Mouse (Mus musculus): ENCODE results near the gene Hectd4. TPM values are rescaled to one million over a fixed set of nuclear protein-coding genes. Genes with fewer than 3 reads are reported as not detected.
"Not testable (repeated sequence)": the region's sequence is repeated elsewhere in the genome, so short reads cannot be mapped to it uniquely, and the experiment has no call there.

The Hectd4 gene
- polyA plus RNA-seq, 1 experiment from 2014 or later, result 4.8 TPM

GRCm38 (mm10) chr5:121191584-121191906, 28.5 kb upstream of the Hectd4 start:
- H3K9ac ChIP-seq, result peak overlapping the region; percentile 61
- peak overlapping the region; percentile 95 for H3K4me3 ChIP-seq (replicated peaks)
- WGBS, result 9% methylated on average over 17 of the region's 17 CpGs
- no peaks in the 10 kb centered on the region for H3K27me3 ChIP-seq (replicated peaks)
- H3K4me2 ChIP-seq, result peak overlapping the region; percentile 74
- H3K36me3 ChIP-seq, result no peaks in the 10 kb centered on the region
- peak overlapping the region; percentile 77; the same call in 1 of the 2 replicates for H3K27ac ChIP-seq
- ATAC-seq (ENCODE audit: insufficient read depth, low FRiP score, low read depth), result no peak; the same call in 1 of the 2 replicates
- H3K9me3 ChIP-seq, result no peaks in the 10 kb centered on the region
- H3K4me1 ChIP-seq, result peaks cover 8% of the 10 kb centered on the region

DNA sequence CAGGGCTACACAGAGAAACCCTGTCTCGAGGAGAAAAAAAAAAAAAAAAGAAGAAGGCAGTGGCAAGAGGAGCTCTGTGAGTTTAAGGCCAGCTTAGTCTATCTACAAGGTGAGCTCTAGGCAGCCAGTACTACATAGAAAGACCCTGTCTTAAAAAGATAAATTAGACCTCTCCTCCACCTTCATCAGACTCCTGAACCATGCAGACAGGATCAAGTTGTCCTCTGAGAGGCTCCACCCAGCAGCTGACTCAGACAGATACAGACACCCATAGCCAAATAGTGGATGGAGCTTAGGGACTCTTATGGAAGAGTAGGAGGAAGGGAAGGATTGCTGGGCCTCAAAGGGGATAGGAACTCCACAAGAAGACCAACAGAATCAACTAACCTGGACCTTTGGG, 25.8 kb upstream of the Hectd4 start:
- Histone ChIP-seq H3K9me3 (no peaks in the 10 kb centered on the region), H3K36me3 (no peaks in the 10 kb centered on the region), H3K27ac (no peak overlapping the region), H3K4me1 (peaks cover 6% of the 10 kb centered on the region; the same call in 1 of the 2 replicates), H3K27me3 (replicated peaks) (no peaks in the 10 kb centered on the region), H3K4me3 (replicated peaks) (no peak overlapping the region), H3K9ac (no peak overlapping the region), H3K4me2 (no peak overlapping the region)
- no peak for ATAC-seq (ENCODE audit: insufficient read depth, low FRiP score, low read depth)
- 25% methylated on average over 1 of the region's 1 CpGs for WGBS

DNA sequence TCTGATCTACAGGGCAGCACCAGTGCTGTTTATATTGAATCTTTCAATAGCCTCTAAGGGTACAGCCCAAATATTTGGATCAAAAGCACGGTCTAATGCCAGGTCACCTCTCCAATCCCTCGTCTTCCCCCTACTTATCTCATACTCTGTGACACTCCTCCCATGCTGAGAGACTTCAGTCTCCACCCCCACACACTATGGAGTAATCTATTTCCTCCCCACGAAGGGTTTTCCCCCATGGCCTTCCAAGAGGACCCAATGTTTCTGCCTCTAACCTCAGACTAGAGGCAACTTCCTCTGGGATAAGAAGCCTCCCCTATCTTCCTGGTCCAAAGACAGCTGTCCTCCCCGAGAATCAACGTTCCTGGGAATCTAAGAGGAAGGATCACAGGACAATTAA, 23.3 kb upstream of the Hectd4 start:
- Histone ChIP-seq H3K36me3 (no peaks in the 10 kb centered on the region), H3K4me1 (no peaks in the 10 kb centered on the region), H3K27ac (no peak overlapping the region), H3K4me3 (replicated peaks) (no peak overlapping the region), H3K9me3 (no peaks in the 10 kb centered on the region), H3K9ac (no peak overlapping the region), H3K4me2 (no peak overlapping the region), H3K27me3 (replicated peaks) (no peaks in the 10 kb centered on the region)
- ATAC-seq (ENCODE audit: insufficient read depth, low FRiP score, low read depth), result no peak
- WGBS, result 44% methylated on average over 5 of the region's 5 CpGs

DNA sequence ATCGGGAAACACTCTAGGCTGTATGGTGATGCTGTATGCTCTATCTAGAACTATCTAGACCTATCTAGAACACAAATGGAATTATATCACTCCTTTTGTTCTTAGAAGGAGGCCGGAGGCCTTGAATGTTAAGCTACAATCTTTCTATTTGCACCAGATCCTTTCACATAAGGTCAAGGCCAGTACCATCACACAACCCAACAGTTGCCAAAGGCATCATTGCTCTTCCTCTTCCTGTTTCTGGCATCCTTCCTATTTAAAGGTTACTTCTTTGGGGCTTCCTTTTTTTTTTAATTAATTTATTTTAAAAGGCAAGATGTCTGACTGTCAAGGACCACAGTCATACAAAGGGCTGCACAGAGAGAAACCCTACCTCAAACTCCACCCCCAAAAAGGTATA, 22.7 kb upstream of the Hectd4 start:
- 80% methylated on average over 2 of the region's 2 CpGs for WGBS
- no peaks in the 10 kb centered on the region for H3K27me3 ChIP-seq (replicated peaks)
- no peak for ATAC-seq (ENCODE audit: insufficient read depth, low FRiP score, low read depth)
- H3K4me1 ChIP-seq, result no peaks in the 10 kb centered on the region
- no peak overlapping the region for H3K4me3 ChIP-seq (replicated peaks)
- no peak overlapping the region for H3K9ac ChIP-seq
- no peaks in the 10 kb centered on the region for H3K36me3 ChIP-seq
- no peak overlapping the region for H3K27ac ChIP-seq
- H3K4me2 ChIP-seq, result no peak overlapping the region
- no peaks in the 10 kb centered on the region for H3K9me3 ChIP-seq

- no peak for ATAC-seq (ENCODE audit: insufficient read depth, low FRiP score, low read depth)
- Histone ChIP-seq H3K27ac (no peak overlapping the region), H3K4me1 (no peaks in the 10 kb centered on the region), H3K36me3 (no peaks in the 10 kb centered on the region), H3K27me3 (replicated peaks) (no peaks in the 10 kb centered on the region), H3K9ac (no peak overlapping the region), H3K4me2 (no peak overlapping the region), H3K9me3 (no peaks in the 10 kb centered on the region), H3K4me3 (replicated peaks) (no peak overlapping the region)
- WGBS, result 69% methylated on average over 5 of the region's 5 CpGs
Observed at GRCm38 (mm10) chr5:121198376-121198775, 21.6 kb upstream of the Hectd4 start.

GRCm38 (mm10) chr5:121201739-121202138, 18.3 kb upstream of the Hectd4 start:
- Histone ChIP-seq H3K9ac (no peak overlapping the region), H3K4me3 (replicated peaks) (no peak overlapping the region), H3K9me3 (no peaks in the 10 kb centered on the region), H3K27ac (no peak overlapping the region), H3K36me3 (peaks cover 9% of the 10 kb centered on the region), H3K4me1 (peaks cover 12% of the 10 kb centered on the region), H3K27me3 (replicated peaks) (no peaks in the 10 kb centered on the region), H3K4me2 (no peak overlapping the region)
- no peak for ATAC-seq (ENCODE audit: insufficient read depth, low FRiP score, low read depth)
- WGBS, result 33% methylated on average over 3 of the region's 3 CpGs

DNA sequence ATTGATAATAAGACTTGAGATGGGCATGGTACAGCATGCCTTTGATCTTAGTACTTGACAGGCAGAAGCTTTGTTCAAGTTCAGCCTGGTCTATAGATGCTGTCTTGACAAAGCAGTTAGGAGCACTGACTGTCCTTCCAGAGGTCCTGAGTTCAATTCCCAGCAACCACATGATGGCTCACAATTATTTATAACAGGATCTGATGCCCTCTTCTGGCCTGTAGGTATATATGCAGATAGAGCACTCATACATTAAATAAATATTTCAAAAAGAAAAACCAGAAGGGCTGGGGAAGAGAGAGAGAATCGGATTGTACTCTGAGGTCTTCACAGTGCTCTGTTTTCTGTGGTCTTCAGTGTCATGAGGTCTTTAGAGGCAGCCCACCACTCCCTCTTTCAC, 17.6 kb upstream of the Hectd4 start:
- H3K27ac ChIP-seq, result no peak overlapping the region
- WGBS, result 76% methylated on average over 1 of the region's 1 CpGs
- no peak for ATAC-seq (ENCODE audit: insufficient read depth, low FRiP score, low read depth)
- H3K4me1 ChIP-seq, result peaks cover 16% of the 10 kb centered on the region
- peaks cover 16% of the 10 kb centered on the region for H3K36me3 ChIP-seq
- H3K4me2 ChIP-seq, result no peak overlapping the region
- no peaks in the 10 kb centered on the region for H3K9me3 ChIP-seq
- no peak overlapping the region for H3K4me3 ChIP-seq (replicated peaks)
- no peak overlapping the region for H3K9ac ChIP-seq
- H3K27me3 ChIP-seq (replicated peaks), result no peaks in the 10 kb centered on the region

- peak; percentile 94 for ATAC-seq (ENCODE audit: insufficient read depth, low FRiP score, low read depth)
- Histone ChIP-seq H3K27ac (peak within 1 kb of the TSS; percentile 70), H3K4me1 (peaks cover 22% of the 10 kb centered on the region), H3K9ac (peak within 1 kb of the TSS; percentile 99), H3K27me3 (replicated peaks) (no peaks in the 10 kb centered on the region), H3K36me3 (peaks cover 32% of the 10 kb centered on the region), H3K4me2 (peak within 1 kb of the TSS; percentile 60), H3K9me3 (no peaks in the 10 kb centered on the region), H3K4me3 (replicated peaks) (peak within 1 kb of the TSS; percentile 96)
- 2% methylated on average over 52 of the region's 52 CpGs for WGBS
Observed at GRCm38 (mm10) chr5:121204132-121205089, 15.6 kb upstream of the Hectd4 start, which contains the start of gene Rpl6. Gene Rpl6, plus strand, starts transcription at chr5:121204481.

DNA sequence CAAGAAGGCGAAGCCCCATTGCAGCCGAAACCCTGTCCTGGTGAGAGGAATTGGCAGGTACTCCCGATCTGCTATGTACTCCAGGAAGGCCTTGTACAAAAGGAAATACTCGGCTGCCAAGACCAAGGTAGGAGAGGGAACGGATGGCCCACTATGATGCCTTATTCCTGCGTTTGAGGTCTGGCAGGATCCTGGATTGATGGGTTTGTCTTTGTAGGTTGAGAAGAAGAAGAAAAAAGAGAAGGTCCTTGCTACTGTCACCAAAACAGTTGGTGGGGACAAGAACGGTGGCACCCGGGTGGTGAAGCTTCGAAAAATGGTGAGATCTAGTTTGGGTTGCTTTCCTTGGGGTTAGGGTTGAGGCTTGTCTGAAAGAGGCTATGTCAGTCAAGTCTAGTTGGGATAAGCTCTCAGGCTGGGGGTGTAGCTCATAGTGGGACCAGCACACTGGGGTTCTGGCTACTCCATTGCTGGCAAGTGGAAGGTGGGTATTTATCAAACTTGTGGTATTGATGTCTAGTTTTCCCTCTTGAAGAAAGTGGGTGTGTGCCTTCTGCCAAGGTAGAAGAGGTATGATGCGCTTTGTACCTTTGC, 14.4 kb upstream of the Hectd4 start:
- WGBS, result 64% methylated on average over 8 of the region's 10 CpGs

GRCm38 (mm10) chr5:121206540-121206939, 13.5 kb upstream of the Hectd4 start:
- Histone ChIP-seq H3K27ac (no peak overlapping the region), H3K4me1 (peaks cover 22% of the 10 kb centered on the region), H3K4me2 (peak overlapping the region; percentile 60), H3K36me3 (peaks cover 49% of the 10 kb centered on the region), H3K9me3 (no peaks in the 10 kb centered on the region), H3K27me3 (replicated peaks) (no peaks in the 10 kb centered on the region), H3K4me3 (replicated peaks) (peak overlapping the region; percentile 6; the same call in 1 of the 2 replicates), H3K9ac (no peak overlapping the region)
- ATAC-seq (ENCODE audit: insufficient read depth, low FRiP score, low read depth), result no peak
- 72% methylated on average over 9 of the region's 9 CpGs for WGBS

More for the DNA sequence above, 14.4 kb upstream of the Hectd4 start:
- H3K4me1 ChIP-seq, result peaks cover 22% of the 10 kb centered on the region
- not testable (repeated sequence) for H3K27ac ChIP-seq; H3K9ac ChIP-seq; H3K27me3 ChIP-seq (replicated peaks); H3K9me3 ChIP-seq; ATAC-seq (ENCODE audit: insufficient read depth, low FRiP score, low read depth)
- H3K4me3 ChIP-seq (replicated peaks), result peak overlapping the region; percentile 96
- H3K4me2 ChIP-seq, result peak overlapping the region; percentile 60
- peaks cover 41% of the 10 kb centered on the region for H3K36me3 ChIP-seq

DNA sequence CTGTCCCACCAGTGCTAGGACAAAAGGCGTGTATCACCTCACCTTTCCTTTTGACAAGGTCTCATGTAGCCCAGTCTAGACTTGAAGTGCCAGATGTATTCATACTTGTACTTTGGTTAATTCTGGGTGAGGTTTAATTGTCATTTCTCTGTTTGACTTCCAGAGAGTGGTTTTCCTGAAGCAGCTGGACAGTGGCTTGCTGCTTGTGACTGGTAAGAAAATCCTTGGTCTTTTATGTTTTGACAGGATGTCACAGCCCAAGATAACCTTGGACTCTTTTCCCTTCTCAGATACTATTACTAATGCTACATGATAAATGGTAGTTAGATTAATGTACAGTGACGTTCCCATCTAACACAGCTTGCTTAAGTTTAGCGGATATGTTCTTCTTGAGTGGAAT, 13.0 kb upstream of the Hectd4 start:
- Histone ChIP-seq H3K4me2 (0 out of 2 replicates have a peak overlapping the region, but pooled peaks have one; percentile 60), H3K27me3 (replicated peaks) (no peaks in the 10 kb centered on the region), H3K4me1 (peaks cover 22% of the 10 kb centered on the region), H3K36me3 (peaks cover 51% of the 10 kb centered on the region), H3K4me3 (replicated peaks) (no peak overlapping the region), H3K27ac (no peak overlapping the region), H3K9ac (no peak overlapping the region), H3K9me3 (no peaks in the 10 kb centered on the region)
- no peak for ATAC-seq (ENCODE audit: insufficient read depth, low FRiP score, low read depth)
- WGBS, result 51% methylated on average over 3 of the region's 3 CpGs
